Mouse (Mus musculus): ENCODE results near the gene Cps1.

DNA sequence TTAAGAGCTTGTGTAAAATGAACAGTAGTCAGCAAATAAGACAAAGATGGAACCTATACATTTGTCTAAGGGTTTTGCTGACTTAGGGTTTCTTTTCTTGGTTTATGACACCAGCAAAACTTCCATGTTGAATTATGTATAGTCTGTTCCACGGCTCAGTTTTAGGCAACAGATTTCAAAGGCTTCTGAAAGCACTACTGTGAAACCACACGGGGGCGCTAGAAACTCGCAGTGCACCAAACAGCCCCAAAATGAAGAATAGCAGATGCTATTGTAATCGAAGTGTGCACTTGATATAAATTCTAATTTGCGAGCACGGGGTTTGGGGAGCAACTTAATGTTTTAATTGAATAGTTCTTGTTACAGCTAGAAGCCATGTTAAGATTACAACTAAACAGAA lies 58.3 kb downstream of the Cps1 start:
- no peak for TF ChIP-seq EP300 (optimal IDR thresholded peaks at IDR 0.05)
- TF ChIP-seq CTCF (IDR thresholded peaks at IDR 0.05; ENCODE audit: low read depth): peak; percentile 90
